Mouse (Mus musculus) frontal cortex, postnatal 36 days (tissue): ENCODE measurements around the gene Epb41l2.
A peak's percentile ranks its signal among the peaks of the same experiment; 100 is the strongest.

Experiments used
- DNase-seq, 2 experiments: peaks; one replicate each; pipeline ENCODE4 v3.0.0; 2022; ENCODE audit warnings: low spot score in 2 of 2

Gene Epb41l2

DNA sequence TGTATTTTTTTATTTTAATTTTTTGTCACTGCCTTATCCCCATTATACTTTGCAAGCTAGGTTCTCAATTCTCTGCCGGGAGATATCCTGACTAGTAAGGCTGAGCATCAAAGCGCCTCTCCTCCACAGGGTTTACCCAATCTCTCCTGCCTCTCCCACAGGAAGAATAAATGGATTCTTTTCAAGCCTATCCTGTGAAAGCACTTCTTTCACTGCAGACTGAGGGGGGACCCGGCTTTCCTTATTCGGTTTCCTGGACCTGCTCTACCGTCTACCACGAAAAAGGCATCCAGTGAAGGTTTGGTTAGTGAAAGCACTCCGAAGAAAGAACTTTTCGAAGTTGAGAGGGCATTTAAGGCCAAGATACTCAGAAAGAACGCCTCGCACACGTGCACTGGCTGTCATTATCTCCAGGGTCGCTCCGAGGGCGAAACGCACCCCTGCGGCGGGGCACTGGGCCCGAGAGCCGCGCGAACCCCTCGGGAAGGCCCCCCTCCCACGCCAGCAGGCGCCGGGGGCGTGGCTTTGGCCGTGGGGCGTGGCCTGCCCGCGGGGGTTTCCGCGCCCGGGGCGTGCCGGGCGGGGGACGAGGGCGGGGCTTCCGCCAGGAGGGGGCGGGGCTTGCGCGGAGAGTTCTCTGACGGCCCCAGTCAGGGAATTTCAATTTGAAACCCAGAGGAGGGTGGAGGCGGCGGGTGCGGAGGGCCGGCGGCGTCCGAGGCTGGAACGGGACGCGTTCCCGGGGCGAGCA, at the start of gene Epb41l2:
TSS of gene Epb41l2 (plus strand) at position 591 of the 751 bp plus-strand sequence.
- DNase-seq, result peak; percentile 88

- no peak for DNase-seq
Observed at GRCm38 (mm10) chr10:25309996-25310395, 49.6 kb upstream of the Epb41l2 start.

- no peak for DNase-seq
Observed at GRCm38 (mm10) chr10:25310736-25311135, 48.9 kb upstream of the Epb41l2 start.

DNA sequence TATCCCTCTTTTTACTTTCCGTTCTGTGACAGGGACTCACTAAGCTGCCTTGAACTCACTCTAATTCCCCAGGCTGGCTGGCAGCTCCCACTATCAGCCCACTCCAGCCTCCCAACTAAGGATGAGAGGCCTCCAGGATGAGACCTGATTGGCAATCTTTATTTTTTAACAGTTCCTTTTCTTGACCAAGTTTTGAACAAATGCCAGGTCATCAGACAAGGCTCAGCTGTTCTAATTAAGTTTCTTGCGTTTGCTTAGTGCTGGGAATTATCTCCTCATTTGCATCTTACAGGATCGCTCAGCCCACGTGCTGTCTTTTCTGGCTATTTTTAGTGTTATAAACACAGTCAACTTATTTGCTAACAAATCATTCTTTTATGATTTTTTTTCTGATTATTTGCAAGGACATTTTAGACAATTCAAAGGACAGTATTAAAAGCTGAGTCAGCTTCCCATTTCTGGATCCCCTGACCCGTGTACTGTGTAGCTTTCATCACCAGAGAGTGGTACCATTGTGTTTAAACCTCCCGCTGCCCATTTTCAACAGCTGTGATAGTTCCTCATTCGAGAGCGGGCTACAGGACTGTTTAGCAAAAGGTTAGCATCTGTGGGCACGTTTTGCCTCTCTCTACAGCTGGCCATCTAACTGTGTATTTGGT, 47.9 kb upstream of the Epb41l2 start:
- DNase-seq, result peak in 1 of 2 experiments; percentile 18

DNA sequence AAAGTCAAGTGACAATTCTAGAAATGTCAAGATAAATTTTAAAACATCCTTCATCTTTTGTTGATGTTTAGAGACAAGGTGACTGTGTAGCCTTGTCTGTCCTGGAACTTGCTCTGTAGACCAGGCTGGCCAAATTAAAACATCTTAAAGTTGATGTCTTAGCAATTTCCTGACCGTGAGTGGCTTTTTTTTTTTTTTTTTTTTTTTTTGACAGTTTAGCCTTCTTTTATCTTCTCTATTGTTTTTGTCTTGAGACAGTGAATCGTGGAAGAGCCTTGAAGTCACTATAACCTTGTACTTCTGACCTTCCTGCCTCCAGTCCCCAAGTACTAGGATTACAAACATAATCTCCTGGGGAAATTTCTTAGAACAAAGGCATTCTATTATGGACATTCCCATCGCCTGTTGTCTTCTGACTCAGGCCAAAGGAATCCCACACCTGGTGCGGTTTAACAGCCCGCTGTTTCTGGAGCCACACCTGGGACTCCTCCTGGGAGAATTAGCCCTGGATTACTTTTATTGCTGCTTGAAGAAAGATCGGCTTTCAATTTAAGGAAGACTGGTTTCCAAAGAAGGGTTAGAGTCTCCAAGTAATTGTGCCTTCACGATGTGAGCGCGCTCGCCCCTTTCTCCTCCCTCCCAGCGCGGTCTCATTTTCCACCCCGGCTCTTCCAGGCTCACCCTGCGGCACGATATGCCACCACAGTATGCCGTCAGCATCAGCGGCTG, 45.6 kb upstream of the Epb41l2 start:
- no peak for DNase-seq

DNA sequence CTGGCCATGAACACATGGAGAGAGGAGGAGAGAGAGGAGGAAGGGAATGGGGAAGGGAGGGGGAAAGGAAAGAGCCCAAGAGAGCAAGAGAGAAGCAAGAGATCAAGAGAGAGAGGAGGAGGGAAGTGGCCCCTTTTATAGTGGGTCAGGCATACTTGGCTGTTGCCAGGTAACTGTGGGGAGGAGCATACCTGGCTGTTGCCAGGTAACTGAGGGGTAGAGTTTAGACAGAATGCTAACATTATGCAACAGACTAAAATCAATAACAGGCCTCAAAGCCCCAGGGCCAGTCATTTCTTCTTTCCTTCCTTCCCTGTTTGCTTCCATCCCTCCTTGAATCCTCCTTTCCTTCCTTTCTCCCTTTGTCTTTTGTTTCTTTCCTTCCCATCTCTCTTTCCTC, 41.9 kb upstream of the Epb41l2 start:
- no peak for DNase-seq

DNA sequence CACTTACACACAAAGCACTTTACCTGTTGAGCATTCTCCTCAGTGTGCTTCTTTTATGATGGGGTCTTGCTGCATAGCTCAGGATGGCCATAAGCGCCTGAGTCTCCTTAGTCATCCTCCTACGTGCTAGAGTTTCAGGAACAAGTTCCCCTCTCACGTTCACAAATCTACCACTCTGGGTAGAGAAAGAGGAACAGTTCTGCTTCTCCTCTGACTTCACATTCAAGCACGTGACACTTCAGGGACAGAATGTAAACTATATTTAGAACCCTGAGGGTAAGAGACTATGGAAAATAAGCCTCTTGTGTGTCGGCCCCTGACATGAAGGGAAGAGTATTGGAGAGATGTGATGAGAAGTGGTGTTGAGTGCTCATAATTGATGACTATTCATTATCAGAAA, 41.2 kb upstream of the Epb41l2 start:
- DNase-seq, result no peak

- DNase-seq, result no peak
Observed at GRCm38 (mm10) chr10:25319531-25319930, 40.1 kb upstream of the Epb41l2 start.

- DNase-seq, result no peak
Observed at GRCm38 (mm10) chr10:25321198-25321597, 38.4 kb upstream of the Epb41l2 start.

- no peak for DNase-seq
Observed at GRCm38 (mm10) chr10:25325690-25326089, 33.9 kb upstream of the Epb41l2 start.

DNA sequence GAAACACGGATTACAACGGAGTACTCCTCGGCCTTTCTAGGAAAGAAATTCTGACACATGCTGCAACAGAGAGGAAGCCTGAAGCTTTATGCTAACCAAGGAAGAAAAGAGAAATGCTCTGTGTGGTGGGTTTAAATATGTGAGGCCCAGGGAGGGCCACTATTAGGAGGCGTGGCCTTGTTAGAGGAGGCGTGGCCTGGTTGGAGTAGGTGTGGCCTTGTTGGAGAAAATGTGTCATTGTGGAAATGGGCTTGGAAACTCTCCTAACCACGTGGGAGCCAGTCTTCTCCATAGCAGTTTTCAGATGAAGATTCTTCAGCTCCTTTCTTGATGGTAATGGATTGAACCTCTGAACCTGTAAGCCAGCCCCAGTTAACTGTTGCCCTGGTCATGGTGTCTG, 32.1 kb upstream of the Epb41l2 start:
- DNase-seq, result no peak

GRCm38 (mm10) chr10:25330094-25330493, 29.5 kb upstream of the Epb41l2 start:
- peak; percentile 3 to 7 for DNase-seq

GRCm38 (mm10) chr10:25331321-25332049, 28.1 kb upstream of the Epb41l2 start:
- DNase-seq, result peak; percentile 2 to 4

- no peak for DNase-seq
Observed at GRCm38 (mm10) chr10:25333390-25334079, 26.1 kb upstream of the Epb41l2 start.

- no peak for DNase-seq
Observed at GRCm38 (mm10) chr10:25340675-25341074, 18.9 kb upstream of the Epb41l2 start.

GRCm38 (mm10) chr10:25342801-25343200, 16.8 kb upstream of the Epb41l2 start:
- no peak for DNase-seq

DNA sequence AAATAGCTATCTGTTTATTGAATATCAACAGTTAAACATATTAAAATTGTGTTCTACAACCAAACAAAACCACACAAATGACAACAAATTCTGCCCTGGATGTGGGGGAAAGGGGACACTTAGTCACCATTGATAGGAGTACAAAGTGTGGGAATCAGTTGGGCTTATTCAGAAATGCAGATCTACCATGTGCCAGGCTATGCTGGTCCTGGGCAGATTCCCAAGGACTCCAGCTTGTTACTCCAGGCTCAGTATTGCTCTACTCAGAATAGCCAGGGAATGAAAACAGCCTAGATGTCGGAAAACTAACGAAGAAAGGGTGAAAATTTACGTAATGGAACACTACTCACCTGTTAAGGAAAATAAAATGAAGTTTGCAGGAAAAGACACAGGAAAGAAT, 5.7 kb upstream of the Epb41l2 start:
- no peak for DNase-seq

GRCm38 (mm10) chr10:25354390-25354789, 5.2 kb upstream of the Epb41l2 start:
- no peak for DNase-seq

- no peak for DNase-seq
Observed at GRCm38 (mm10) chr10:25359959-25360811, 587 bp downstream of the Epb41l2 start.

GRCm38 (mm10) chr10:25362235-25362634, 2.6 kb downstream of the Epb41l2 start:
- no peak for DNase-seq
